Mouse (Mus musculus): ENCODE results near the gene Gimap9.

DNA sequence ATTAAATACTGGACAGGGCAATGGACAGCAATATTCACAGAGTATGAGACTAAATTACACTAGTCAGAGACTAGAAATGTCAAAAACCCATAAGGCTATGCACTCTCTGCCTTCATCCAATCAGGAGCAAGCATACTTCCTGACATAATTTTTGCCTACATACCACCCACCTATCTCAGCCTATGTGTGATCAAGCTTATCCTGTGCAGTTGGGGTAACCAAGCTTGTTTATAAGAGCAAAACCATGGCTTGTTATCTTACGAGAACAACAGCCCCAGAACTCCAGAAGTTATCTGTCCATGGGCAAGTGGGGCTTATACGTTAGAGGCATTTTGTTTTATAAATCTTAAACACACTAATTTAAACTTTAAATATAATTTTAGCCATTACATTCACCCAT lies 40.8 kb upstream of the Gimap9 start:
- TF ChIP-seq POLR2A (IDR thresholded peaks at IDR 0.05; ENCODE audit: control insufficient read depth, extremely low read depth, insufficient read depth, low read length, poor library complexity), result no peak
- TF ChIP-seq CTCF (IDR thresholded peaks at IDR 0.05; ENCODE audit: borderline replicate concordance, control insufficient read depth, extremely low read depth, insufficient read depth, low read length, poor library complexity), result no peak

All from thymus, adult 2 months (tissue).